Mouse (Mus musculus): ENCODE results near the gene Akp3. TPM values are rescaled to one million over a fixed set of nuclear protein-coding genes. Genes with fewer than 3 reads are reported as not detected.

Akp3 gene
- total and polyA plus RNA-seq, 2 experiments, result not detected

DNA sequence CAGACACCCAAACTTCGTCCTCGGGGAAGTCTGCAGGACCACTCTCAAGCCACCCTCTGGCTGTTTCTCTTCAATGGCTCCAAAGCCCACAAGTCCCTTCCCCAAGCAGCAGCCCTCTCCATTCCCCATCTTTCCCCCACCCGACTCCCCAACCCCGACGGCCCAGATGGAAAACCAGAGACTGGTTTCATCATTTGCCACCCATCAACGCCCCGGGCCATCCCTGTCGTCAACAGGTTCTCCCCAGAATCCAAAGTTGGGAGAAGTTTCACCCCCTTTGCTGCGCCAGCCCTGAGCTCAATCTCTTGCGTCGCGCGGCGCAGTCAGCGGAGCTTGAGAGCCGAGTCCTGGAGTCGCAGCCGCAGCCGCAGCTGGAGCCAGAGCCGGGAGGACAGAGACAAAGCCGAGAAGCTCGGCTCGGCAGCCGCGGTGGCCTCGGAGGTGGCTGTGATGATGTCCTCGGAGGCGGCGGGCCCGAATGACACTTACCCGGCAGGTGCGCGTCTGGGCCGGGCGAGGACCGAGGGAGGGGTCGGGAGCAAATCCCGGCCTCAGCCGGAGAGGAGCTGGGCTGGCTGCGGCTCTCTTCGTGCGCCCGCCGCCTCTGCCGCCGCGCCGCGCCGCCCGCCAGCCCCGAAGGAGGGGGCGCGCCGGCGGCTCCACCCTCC is 30.9 kb downstream of the Akp3 start:
- 3% methylated on average over 44 of the region's 56 CpGs for WGBS
- H3K27me3 ChIP-seq (ENCODE audit: control insufficient read depth, insufficient read depth, low read length), result peaks cover 22% of the 10 kb centered on the region

DNA sequence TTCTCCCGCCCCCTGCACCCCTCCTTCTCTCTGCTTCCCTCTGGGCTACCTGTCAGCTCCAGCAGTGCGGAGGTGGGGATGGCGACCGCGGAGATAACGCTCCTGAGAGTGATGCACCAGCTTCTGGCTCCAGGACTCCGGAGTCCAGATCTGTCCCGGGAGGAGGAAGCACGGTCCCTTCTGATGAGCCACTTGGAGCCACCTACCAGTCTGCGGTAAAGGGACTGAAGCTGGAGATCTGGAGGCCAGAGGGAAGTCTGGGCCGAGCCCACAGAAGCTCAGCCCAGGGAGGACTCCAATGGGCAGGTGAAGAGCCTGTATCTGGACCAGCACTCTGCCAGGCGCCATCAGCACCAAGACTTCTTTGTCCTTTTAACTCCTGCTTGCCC is 31.4 kb downstream of the Akp3 start, which contains the start of gene Ecel1:
Gene Ecel1, minus strand, starts transcription at position 323 of the 389 bp plus-strand sequence.
- 5% methylated on average over 11 of the region's 12 CpGs for WGBS
- TF ChIP-seq CTCF (IDR thresholded peaks at IDR 0.05; ENCODE audit: low read depth, low read length) (no peak), POLR2A (IDR thresholded peaks at IDR 0.05; ENCODE audit: extremely low read depth, insufficient read depth, low read length) (no peak)
- no peaks in the 10 kb centered on the region for H3K36me3 ChIP-seq (ENCODE audit: control insufficient read depth, insufficient read depth, low read length)
- no peak within 1 kb of the TSS for H3K27ac ChIP-seq (replicated peaks; ENCODE audit: insufficient read depth, low read depth, low read length)
- no peaks in the 10 kb centered on the region for H3K4me1 ChIP-seq (ENCODE audit: control insufficient read depth, insufficient read depth, low read length)
- peaks cover 22% of the 10 kb centered on the region for H3K27me3 ChIP-seq (ENCODE audit: control insufficient read depth, insufficient read depth, low read length)
- DNase-seq (ENCODE audit: extremely low read depth, low read depth, low spot score), result no peak
- no peak within 1 kb of the TSS for H3K9ac ChIP-seq (ENCODE audit: low read depth, low read length)
- H3K4me3 ChIP-seq (ENCODE audit: insufficient read depth, low read depth, low read length), result no peak within 1 kb of the TSS
- H3K79me2 ChIP-seq (ENCODE audit: control insufficient read depth, insufficient read depth, low read length), result no peaks in the 10 kb centered on the region

More for the DNA sequence above, 30.9 kb downstream of the Akp3 start:
- Histone ChIP-seq H3K79me2 (ENCODE audit: control insufficient read depth, insufficient read depth, low read length) (no peaks in the 10 kb centered on the region), H3K4me3 (ENCODE audit: insufficient read depth, low read depth, low read length) (no peak overlapping the region), H3K36me3 (ENCODE audit: control insufficient read depth, insufficient read depth, low read length) (no peaks in the 10 kb centered on the region), H3K4me1 (ENCODE audit: control insufficient read depth, insufficient read depth, low read length) (no peaks in the 10 kb centered on the region), H3K9ac (ENCODE audit: low read depth, low read length) (no peak overlapping the region), H3K27ac (replicated peaks; ENCODE audit: insufficient read depth, low read depth, low read length) (no peak overlapping the region)
- no peak for TF ChIP-seq CTCF (IDR thresholded peaks at IDR 0.05; ENCODE audit: low read depth, low read length)
- no peak for TF ChIP-seq POLR2A (IDR thresholded peaks at IDR 0.05; ENCODE audit: extremely low read depth, insufficient read depth, low read length)
- DNase-seq (ENCODE audit: extremely low read depth, low read depth, low spot score), result no peak

DNA sequence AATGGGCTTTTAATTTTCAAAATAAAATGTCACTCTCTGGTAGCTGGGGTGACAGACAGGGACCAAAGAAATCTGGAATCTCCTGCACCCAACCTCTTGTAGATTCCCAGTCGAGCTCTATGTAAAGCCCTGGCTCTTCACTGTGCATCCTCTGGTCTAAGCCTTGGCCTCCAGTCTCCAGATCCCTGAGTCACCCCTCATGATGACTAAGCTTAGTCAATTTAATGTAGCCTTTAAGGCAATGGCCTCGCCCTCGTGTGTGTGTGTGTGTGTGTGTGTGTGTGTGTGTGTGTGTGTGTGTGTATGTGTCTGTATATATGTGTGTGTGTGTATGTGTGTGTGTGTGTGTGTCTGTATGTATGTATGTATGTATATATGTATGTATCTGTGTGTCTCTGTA is 34.6 kb downstream of the Akp3 start:
- TF ChIP-seq POLR2A (IDR thresholded peaks at IDR 0.05; ENCODE audit: extremely low read depth, insufficient read depth, low read length), result no peak
- no peak for TF ChIP-seq CTCF (IDR thresholded peaks at IDR 0.05; ENCODE audit: low read depth, low read length)
- no peaks in the 10 kb centered on the region for H3K4me1 ChIP-seq (ENCODE audit: control insufficient read depth, insufficient read depth, low read length)
- DNase-seq (ENCODE audit: extremely low read depth, low read depth, low spot score), result no peak
- WGBS, result 70% methylated on average over 3 of the region's 3 CpGs
- no peaks in the 10 kb centered on the region for H3K79me2 ChIP-seq (ENCODE audit: control insufficient read depth, insufficient read depth, low read length)
- H3K36me3 ChIP-seq (ENCODE audit: control insufficient read depth, insufficient read depth, low read length), result no peaks in the 10 kb centered on the region
- no peak overlapping the region for H3K4me3 ChIP-seq (ENCODE audit: insufficient read depth, low read depth, low read length)
- no peak overlapping the region for H3K27ac ChIP-seq (replicated peaks; ENCODE audit: insufficient read depth, low read depth, low read length)
- no peak overlapping the region for H3K9ac ChIP-seq (ENCODE audit: low read depth, low read length)
- peaks cover 17% of the 10 kb centered on the region for H3K27me3 ChIP-seq (ENCODE audit: control insufficient read depth, insufficient read depth, low read length)

DNA sequence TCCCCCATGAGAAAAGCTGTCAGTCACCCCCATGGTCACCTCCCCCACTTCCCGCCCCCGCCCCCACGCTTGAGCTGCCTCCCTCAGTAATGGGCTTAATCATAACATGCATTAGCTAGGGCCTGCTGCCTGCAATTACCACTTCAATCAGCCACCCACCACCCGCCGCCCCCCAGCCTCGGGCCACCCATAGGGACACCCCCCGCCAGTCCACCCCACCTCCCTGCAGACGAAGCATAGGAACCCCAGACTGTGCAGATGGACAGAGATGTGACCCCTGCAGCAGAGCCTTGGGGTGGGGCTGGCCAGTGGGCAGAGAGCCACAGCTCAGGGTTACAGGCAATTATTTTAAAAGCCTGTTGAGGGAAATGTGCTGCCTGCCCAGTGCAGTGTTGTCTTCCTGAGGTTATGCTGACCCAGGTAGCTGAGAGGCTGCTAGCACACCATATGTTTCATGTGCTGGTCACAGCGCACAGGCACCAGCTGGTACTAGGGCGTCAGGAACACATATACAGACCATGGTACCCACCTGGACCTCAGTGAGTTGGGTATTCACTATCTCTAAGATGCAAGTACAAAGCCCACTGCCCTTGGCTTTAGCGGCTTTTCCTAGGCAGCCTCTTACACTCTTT is 39.5 kb downstream of the Akp3 start:
- WGBS, result 47% methylated on average over 11 of the region's 11 CpGs

DNA sequence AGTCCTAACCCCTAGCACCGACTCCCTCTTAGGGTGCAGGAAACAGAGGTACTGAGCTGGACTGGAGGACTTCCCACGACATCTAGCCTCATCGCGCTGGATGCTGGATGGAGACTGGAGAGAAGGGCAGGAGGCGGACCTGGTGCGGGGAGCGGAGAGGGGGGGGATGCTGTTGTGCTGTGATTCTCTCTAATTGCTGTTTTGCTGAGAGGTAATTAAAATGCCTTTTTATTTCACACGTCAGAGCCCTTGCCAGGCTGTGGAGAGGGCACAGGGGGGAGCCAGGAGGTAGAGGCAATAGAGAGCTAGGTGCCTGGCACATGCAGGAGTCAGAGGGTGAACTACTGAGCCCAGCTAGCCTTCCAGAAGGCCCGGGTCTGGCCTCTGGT is 40.0 kb downstream of the Akp3 start:
- no peaks in the 10 kb centered on the region for H3K4me1 ChIP-seq (ENCODE audit: control insufficient read depth, insufficient read depth, low read length)
- no peak overlapping the region for H3K4me3 ChIP-seq (ENCODE audit: insufficient read depth, low read depth, low read length)
- no peaks in the 10 kb centered on the region for H3K36me3 ChIP-seq (ENCODE audit: control insufficient read depth, insufficient read depth, low read length)
- H3K27me3 ChIP-seq (ENCODE audit: control insufficient read depth, insufficient read depth, low read length), result 0 out of 2 replicates have a peak, but pooled peaks cover 3% of the 10 kb centered on the region
- no peaks in the 10 kb centered on the region for H3K79me2 ChIP-seq (ENCODE audit: control insufficient read depth, insufficient read depth, low read length)
- TF ChIP-seq CTCF (IDR thresholded peaks at IDR 0.05; ENCODE audit: low read depth, low read length) (no peak), POLR2A (IDR thresholded peaks at IDR 0.05; ENCODE audit: extremely low read depth, insufficient read depth, low read length) (no peak)
- DNase-seq (ENCODE audit: extremely low read depth, low read depth, low spot score), result no peak
- 64% methylated on average over 9 of the region's 9 CpGs for WGBS
- H3K27ac ChIP-seq (replicated peaks; ENCODE audit: insufficient read depth, low read depth, low read length), result no peak overlapping the region
- no peak overlapping the region for H3K9ac ChIP-seq (ENCODE audit: low read depth, low read length)

More for the DNA sequence above, 39.5 kb downstream of the Akp3 start:
- DNase-seq (ENCODE audit: extremely low read depth, low read depth, low spot score), result no peak
- H3K27me3 ChIP-seq (ENCODE audit: control insufficient read depth, insufficient read depth, low read length), result 0 out of 2 replicates have a peak, but pooled peaks cover 3% of the 10 kb centered on the region
- no peak overlapping the region for H3K9ac ChIP-seq (ENCODE audit: low read depth, low read length)
- H3K4me1 ChIP-seq (ENCODE audit: control insufficient read depth, insufficient read depth, low read length), result no peaks in the 10 kb centered on the region
- TF ChIP-seq CTCF (IDR thresholded peaks at IDR 0.05; ENCODE audit: low read depth, low read length), result no peak
- TF ChIP-seq POLR2A (IDR thresholded peaks at IDR 0.05; ENCODE audit: extremely low read depth, insufficient read depth, low read length), result no peak
- H3K36me3 ChIP-seq (ENCODE audit: control insufficient read depth, insufficient read depth, low read length), result no peaks in the 10 kb centered on the region
- H3K79me2 ChIP-seq (ENCODE audit: control insufficient read depth, insufficient read depth, low read length), result no peaks in the 10 kb centered on the region
- no peak overlapping the region for H3K27ac ChIP-seq (replicated peaks; ENCODE audit: insufficient read depth, low read depth, low read length)
- no peak overlapping the region for H3K4me3 ChIP-seq (ENCODE audit: insufficient read depth, low read depth, low read length)

DNA sequence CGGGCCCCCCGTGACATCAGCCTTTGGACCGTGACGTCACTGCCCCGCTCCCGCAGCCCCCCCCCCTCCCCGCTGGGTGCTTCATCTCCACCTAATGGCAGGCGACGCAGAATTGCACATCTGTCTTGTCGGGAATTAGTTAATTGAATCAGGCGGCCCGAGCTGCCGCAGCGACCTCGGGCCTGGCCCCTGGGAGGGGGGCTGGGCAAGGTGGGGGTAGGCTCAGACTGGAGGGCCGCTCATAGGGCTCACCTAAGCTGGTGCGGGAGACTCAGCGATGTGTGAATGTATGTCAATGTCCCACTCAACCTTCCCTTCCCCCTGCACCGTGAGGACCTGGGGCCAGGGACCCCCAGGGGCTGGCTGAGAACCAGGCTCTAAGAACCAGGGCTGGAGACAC is 45.7 kb downstream of the Akp3 start:
- Histone ChIP-seq H3K36me3 (ENCODE audit: control insufficient read depth, insufficient read depth, low read length) (no peaks in the 10 kb centered on the region), H3K27ac (replicated peaks; ENCODE audit: insufficient read depth, low read depth, low read length) (no peak overlapping the region), H3K9ac (ENCODE audit: low read depth, low read length) (no peak overlapping the region), H3K4me3 (ENCODE audit: insufficient read depth, low read depth, low read length) (no peak overlapping the region), H3K79me2 (ENCODE audit: control insufficient read depth, insufficient read depth, low read length) (no peaks in the 10 kb centered on the region), H3K4me1 (ENCODE audit: control insufficient read depth, insufficient read depth, low read length) (no peaks in the 10 kb centered on the region), H3K27me3 (ENCODE audit: control insufficient read depth, insufficient read depth, low read length) (no peaks in the 10 kb centered on the region)
- DNase-seq (ENCODE audit: extremely low read depth, low read depth, low spot score), result no peak
- WGBS, result 17% methylated on average over 19 of the region's 19 CpGs
- TF ChIP-seq CTCF (IDR thresholded peaks at IDR 0.05; ENCODE audit: low read depth, low read length) (no peak), POLR2A (IDR thresholded peaks at IDR 0.05; ENCODE audit: extremely low read depth, insufficient read depth, low read length) (no peak)

Measured in liver, adult 2 months (tissue).